Mouse (Mus musculus) thymus, adult 2 months (tissue): Measurements from ENCODE around the gene Cd6. TPM values are rescaled to one million over a fixed set of nuclear protein-coding genes. Genes with fewer than 3 reads are reported as not detected.
A peak's percentile ranks its signal among the peaks of the same experiment; 100 is the strongest.

Experiments
- DNase-seq: peaks from one replicate; pipeline ENCODE4 v3.0.0; 2021
- H3K27ac ChIP-seq: fragments of 200-500 bp; 2 replicates; pipeline ENCODE4 v1.5.1; 2012; ENCODE audit warnings: low read length, control low read depth; ENCODE audit not compliant: control insufficient read depth, insufficient read depth
- H3K27me3 ChIP-seq: fragments of 200-500 bp; 2 replicates; pipeline ENCODE4 v1.6.1; 2012; ENCODE audit warnings: mild to moderate bottlenecking, low read length, moderate library complexity, mixed read lengths; ENCODE audit not compliant: control insufficient read depth, insufficient read depth
- H3K36me3 ChIP-seq: fragments of 200-500 bp; 2 replicates; pipeline ENCODE4 v1.6.1; 2012; ENCODE audit warnings: mild to moderate bottlenecking, low read length, moderate library complexity; ENCODE audit not compliant: control insufficient read depth, insufficient read depth
- H3K4me1 ChIP-seq: fragments of 200-500 bp; replicated peaks from 2 replicates; pipeline ENCODE4 v1.6.1; 2012; ENCODE audit warnings: low read length; ENCODE audit not compliant: control insufficient read depth, insufficient read depth
- H3K4me3 ChIP-seq: fragments of 200-500 bp; 2 replicates; pipeline ENCODE4 v1.5.1; 2012; ENCODE audit warnings: mild to moderate bottlenecking, low read length, control low read depth, moderate library complexity; ENCODE audit not compliant: control insufficient read depth, insufficient read depth
- CTCF ChIP-seq: fragments of 200-500 bp; IDR thresholded peaks from 2 replicates; pipeline ENCODE4 v1.5.1; 2012; ENCODE audit warnings: mild to moderate bottlenecking, control low read depth, low read length, moderate library complexity, borderline replicate concordance; ENCODE audit not compliant: control insufficient read depth, poor library complexity, insufficient read depth; ENCODE audit errors: extremely low read depth
- POLR2A ChIP-seq: fragments of 200-500 bp; IDR thresholded peaks from 2 replicates; pipeline ENCODE4 v1.6.1; 2012; ENCODE audit warnings: mild to moderate bottlenecking, low read length, control low read depth, moderate library complexity; ENCODE audit not compliant: control insufficient read depth, poor library complexity, insufficient read depth; ENCODE audit errors: extremely low read depth
- WGBS: fragments of 180-500 bp; shearing (Covaris S2); methylation state at CpG from one replicate; pipeline ENCODE4 v1.1.7; 2018; 5-methylcytosine and 5-hydroxymethylcytosine counted together
- polyA plus RNA-seq: library from polyadenylated mRNA; depleted of rRNA; stranded (reverse); fragments of >200 nt; gene quantifications from 2 replicates; pipeline ENCODE4 v1.2.3, GENCODE M21; 2012

Gene Cd6
- polyA plus RNA-seq, 1 experiment = 317 TPM

DNA sequence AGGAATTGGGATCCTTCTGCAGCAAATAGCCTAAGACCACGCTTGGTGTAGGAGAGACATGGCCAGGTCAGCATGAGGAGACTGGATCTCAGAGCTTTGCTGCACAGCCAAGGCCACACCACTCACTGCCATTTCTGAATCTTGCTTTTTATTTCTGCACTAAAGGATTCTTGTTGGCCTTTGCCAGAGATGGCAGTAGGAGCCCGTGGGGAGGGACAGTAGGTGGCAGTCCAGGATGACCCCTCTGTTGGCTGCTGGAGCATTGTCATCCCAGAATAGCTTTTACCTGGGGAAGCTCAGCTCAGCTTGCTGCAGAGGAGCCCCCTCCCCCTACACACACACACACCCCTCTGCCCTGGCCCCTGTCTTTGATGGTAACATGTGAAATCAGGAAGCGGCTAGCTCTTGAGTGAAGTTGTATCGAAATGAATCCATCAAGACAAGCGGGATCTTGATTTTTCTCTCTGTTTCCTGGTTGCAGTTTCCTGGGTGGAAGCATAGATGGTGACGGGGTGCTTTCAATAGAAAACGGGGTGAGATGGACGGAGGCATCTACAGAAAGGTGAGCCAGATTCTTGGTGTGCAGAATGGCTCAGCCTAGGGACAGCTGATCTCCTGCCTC is 68.0 kb downstream of the Cd6 start:
- DNase-seq = no peak
- Histone ChIP-seq H3K36me3 (no peaks in the 10 kb centered on the region), H3K27ac (peak overlapping the region; percentile 34; the same call in 1 of the 2 replicates), H3K27me3 (no peaks in the 10 kb centered on the region), H3K4me1 (peaks cover 72% of the 10 kb centered on the region), H3K4me3 (no peak overlapping the region)
- TF ChIP-seq CTCF (no peak), POLR2A (no peak)
- 71% methylated on average over 8 of the region's 8 CpGs for WGBS

DNA sequence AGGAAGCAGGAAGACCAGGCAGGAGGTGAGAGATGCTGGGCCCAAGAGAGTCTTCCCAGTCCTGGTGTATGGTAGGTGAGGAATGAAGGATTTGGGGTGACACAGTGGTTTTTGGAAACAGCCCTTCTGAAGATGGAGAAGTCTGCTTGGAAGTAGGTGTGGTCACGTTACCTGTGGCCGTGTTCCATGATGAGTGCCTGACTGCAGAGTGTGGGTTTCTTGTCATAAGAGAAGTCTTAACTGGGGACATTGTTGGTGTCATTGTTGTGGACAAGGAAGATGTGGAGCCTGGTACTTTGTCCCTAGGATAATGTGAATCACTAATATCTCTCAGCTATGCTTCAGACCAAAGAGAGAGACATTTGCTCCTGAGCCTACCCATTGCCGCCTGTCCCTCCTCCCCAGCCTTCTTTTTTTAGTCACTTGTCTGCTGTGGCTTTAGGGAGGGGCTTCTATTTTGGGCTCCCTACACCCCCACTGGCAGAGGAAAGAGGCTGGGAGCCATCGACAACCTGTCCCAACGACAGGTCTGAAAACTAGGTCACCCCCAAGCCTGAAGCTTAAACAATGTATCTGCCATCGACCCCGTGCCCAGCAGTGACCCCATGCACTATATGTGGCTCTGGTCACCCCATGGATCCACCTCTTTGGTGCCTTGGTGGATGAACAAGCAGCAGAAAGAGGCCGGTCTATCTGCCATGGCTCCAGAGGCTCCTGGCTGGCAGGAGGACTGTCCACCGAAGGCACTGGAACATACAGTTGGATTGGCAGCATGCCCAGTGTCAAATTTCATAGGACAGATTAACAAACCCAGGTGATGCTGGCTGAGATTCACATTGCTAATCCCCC is 69.7 kb downstream of the Cd6 start:
- no peak for DNase-seq
- WGBS = 41% methylated on average over 9 of the region's 9 CpGs
- Histone ChIP-seq H3K27me3 (no peaks in the 10 kb centered on the region), H3K36me3 (no peaks in the 10 kb centered on the region), H3K4me1 (peaks cover 67% of the 10 kb centered on the region), H3K27ac (peak overlapping the region; percentile 54; the same call in 1 of the 2 replicates), H3K4me3 (no peak overlapping the region)
- TF ChIP-seq CTCF (no peak), POLR2A (no peak)

DNA sequence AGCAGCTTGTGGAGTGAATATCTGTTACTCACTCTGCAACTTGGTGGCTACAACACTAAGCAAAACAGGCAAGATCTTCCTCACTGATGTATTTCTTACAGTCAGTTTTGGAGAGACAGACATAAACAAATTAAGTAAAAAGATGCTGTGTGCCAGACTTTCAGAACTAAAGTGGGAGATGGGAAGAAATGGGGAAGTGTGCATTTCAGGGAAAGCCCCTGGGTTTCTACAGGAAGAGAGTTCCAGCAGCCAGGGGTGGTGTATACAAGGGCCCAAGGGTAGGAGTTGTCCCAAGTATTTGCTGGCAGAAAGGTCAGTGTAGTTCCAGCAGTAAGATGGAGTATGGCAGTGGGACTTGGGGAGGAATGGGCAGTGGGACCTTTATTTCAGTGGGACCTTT is 70.3 kb downstream of the Cd6 start:
- Histone ChIP-seq H3K4me3 (no peak overlapping the region), H3K4me1 (peaks cover 69% of the 10 kb centered on the region), H3K27ac (no peak overlapping the region), H3K27me3 (no peaks in the 10 kb centered on the region), H3K36me3 (no peaks in the 10 kb centered on the region)
- no peak for DNase-seq
- TF ChIP-seq CTCF (no peak), POLR2A (no peak)

DNA sequence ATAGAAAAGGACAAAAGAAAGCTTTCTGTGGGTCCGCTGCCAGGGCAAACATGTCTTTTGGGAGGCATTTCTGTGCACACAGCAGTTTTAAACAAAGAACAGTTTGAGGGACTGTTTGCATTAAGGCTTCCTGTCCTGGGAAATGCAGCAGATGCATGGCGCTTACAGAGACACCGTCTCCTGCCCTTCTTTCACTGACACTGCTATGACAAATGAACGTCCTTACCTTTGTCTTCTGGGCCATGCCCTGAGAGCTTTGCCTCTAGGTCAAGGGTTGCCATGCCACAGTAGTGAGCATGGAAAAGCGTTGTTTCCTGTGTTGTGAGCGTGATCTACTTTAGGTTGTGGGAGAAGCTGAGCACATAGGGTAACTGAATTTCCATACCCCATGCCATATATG is 71.2 kb downstream of the Cd6 start:
- TF ChIP-seq POLR2A (no peak), CTCF (no peak)
- no peak overlapping the region for H3K4me3 ChIP-seq
- H3K27me3 ChIP-seq = no peaks in the 10 kb centered on the region
- no peak overlapping the region for H3K27ac ChIP-seq
- H3K4me1 ChIP-seq = peaks cover 72% of the 10 kb centered on the region
- H3K36me3 ChIP-seq = no peaks in the 10 kb centered on the region
- 71% methylated on average over 6 of the region's 6 CpGs for WGBS
- no peak for DNase-seq

DNA sequence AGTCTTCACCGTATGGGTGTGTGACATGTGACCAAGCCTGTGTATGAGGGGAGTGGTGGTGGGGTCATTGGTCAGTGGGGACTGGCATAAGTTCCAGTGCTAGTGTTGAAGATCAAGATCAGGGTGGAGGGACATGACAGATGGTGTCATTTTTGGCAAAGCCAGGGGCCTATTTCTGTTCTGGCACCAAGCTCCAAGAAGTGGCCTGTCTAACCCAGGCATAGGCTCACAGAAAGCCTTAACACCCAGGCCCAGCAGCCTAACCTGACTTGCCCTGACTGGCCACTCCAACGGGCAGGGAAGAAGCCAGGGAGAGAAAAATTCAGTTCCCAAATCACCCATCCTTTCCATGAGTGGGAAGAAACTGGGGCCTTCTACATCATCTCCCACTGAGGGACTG is 72.3 kb downstream of the Cd6 start:
- no peak for DNase-seq
- TF ChIP-seq POLR2A = no peak
- TF ChIP-seq CTCF = no peak
- Histone ChIP-seq H3K4me1 (peaks cover 70% of the 10 kb centered on the region), H3K27ac (no peak overlapping the region), H3K27me3 (no peaks in the 10 kb centered on the region), H3K4me3 (no peak overlapping the region), H3K36me3 (no peaks in the 10 kb centered on the region)
- WGBS = 75% methylated on average over 2 of the region's 2 CpGs

- no peaks in the 10 kb centered on the region for H3K36me3 ChIP-seq
- no peak for DNase-seq
- no peaks in the 10 kb centered on the region for H3K27me3 ChIP-seq
- no peak overlapping the region for H3K4me3 ChIP-seq
- TF ChIP-seq CTCF = no peak
- TF ChIP-seq POLR2A = no peak
- H3K4me1 ChIP-seq = peaks cover 68% of the 10 kb centered on the region
- H3K27ac ChIP-seq = no peak overlapping the region
These were observed 72.7 kb downstream of the Cd6 start for GRCm38 (mm10) chr19:10757125-10757524.

GRCm38 (mm10) chr19:10752646-10753045 is 77.2 kb downstream of the Cd6 start:
- Histone ChIP-seq H3K4me1 (peaks cover 56% of the 10 kb centered on the region), H3K36me3 (no peaks in the 10 kb centered on the region), H3K27ac (peak overlapping the region; percentile 69; the same call in 1 of the 2 replicates), H3K4me3 (no peak overlapping the region), H3K27me3 (no peaks in the 10 kb centered on the region)
- no peak for TF ChIP-seq POLR2A
- TF ChIP-seq CTCF = no peak
- 70% methylated on average over 5 of the region's 5 CpGs for WGBS
- no peak for DNase-seq
